Mouse (Mus musculus): Measurements from ENCODE around the gene Twistnb. TPM values are rescaled to one million over a fixed set of nuclear protein-coding genes. Genes with fewer than 3 reads are reported as not detected.

Twistnb gene
- total RNA-seq (2014; rRNA removed) (21.1 and 25.4 TPM in 2 replicates), polyA plus RNA-seq (2015; fragmentation: Nextera tagmentation; extraction: Ambion mirVana) (58.5 and 64.3 TPM in 2 replicates)

GRCm38 (mm10) chr12:33429387-33430160, at the start of gene Twistnb:
Gene Twistnb, plus strand, starts transcription at chr12:33429635.
- peak within 1 kb of the TSS; percentile 92 for H3K9ac ChIP-seq
- ATAC-seq (peak; percentile 95), DNase-seq (peak; percentile 96)
- TF ChIP-seq CTCF (IDR thresholded peaks at IDR 0.05; ENCODE audit: low read depth) = peak; percentile 83
- no peaks in the 10 kb centered on the region for H3K36me3 ChIP-seq (ENCODE audit: insufficient read depth)
- H3K27ac ChIP-seq (ENCODE audit: low read depth, low read length) = peak within 1 kb of the TSS; percentile 73
- H3K4me2 ChIP-seq (ENCODE audit: low read depth) = peak within 1 kb of the TSS; percentile 69
- peak within 1 kb of the TSS; percentile 96 for H3K4me3 ChIP-seq (ENCODE audit: low read depth, low read length)
- 2% methylated on average over 66 of the region's 66 CpGs for WGBS
- no peaks in the 10 kb centered on the region for H3K4me1 ChIP-seq (ENCODE audit: insufficient read depth)
- H3K27me3 ChIP-seq (ENCODE audit: insufficient read depth, low read length) = no peaks in the 10 kb centered on the region
- no peaks in the 10 kb centered on the region for H3K9me3 ChIP-seq (ENCODE audit: low read length)

- DNase-seq = peak; percentile 87
- Histone ChIP-seq H3K4me2 (ENCODE audit: low read depth) (no peak overlapping the region), H3K36me3 (ENCODE audit: insufficient read depth) (no peaks in the 10 kb centered on the region), H3K27me3 (ENCODE audit: insufficient read depth, low read length) (no peaks in the 10 kb centered on the region), H3K4me3 (ENCODE audit: low read depth, low read length) (no peak overlapping the region), H3K9ac (no peak overlapping the region), H3K9me3 (ENCODE audit: low read length) (no peaks in the 10 kb centered on the region), H3K27ac (ENCODE audit: low read depth, low read length) (no peak overlapping the region), H3K4me1 (ENCODE audit: insufficient read depth) (no peaks in the 10 kb centered on the region)
- peak; percentile 92 for TF ChIP-seq CTCF (IDR thresholded peaks at IDR 0.05; ENCODE audit: low read depth)
- ATAC-seq = peak; percentile 90
- 8% methylated on average over 5 of the region's 5 CpGs for WGBS
Measured at GRCm38 (mm10) chr12:33388842-33389241, 40.6 kb upstream of the Twistnb start.

DNA sequence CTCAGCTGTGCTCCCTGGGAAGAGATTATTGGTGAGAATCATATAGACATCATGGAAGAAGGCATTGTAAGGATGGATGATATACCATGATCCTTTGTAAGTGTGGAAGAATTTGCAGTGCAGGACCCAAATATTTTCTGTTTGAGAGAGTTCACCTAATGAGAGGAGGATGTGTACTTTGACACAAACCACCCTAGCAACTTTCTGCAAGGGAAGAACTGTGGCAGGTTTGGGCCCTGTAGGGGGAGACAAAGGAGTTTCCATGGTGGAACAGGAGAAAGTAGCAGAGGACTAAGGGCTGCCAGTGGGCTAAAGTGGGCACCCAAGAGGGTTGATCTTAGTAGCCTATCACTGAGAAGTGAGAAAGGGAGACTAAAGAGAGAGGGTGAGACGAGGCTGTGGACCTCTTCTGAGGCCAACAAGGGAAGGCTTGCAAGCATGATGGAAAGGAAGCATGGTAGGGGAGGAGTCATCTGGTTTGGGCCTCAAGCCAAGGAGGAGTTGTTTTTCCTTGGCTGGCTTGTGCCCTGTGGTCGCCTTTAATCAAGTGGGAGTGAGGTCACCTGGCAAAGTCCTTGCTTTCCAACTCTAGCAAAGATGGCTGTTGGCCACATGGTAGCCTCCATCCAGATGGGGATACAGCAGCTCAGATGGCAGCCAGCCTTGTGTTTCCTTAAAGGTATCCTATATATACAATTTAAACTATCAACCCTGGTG, 38.4 kb upstream of the Twistnb start:
- Histone ChIP-seq H3K27me3 (ENCODE audit: insufficient read depth, low read length) (no peaks in the 10 kb centered on the region), H3K9me3 (ENCODE audit: low read length) (no peaks in the 10 kb centered on the region), H3K4me1 (ENCODE audit: insufficient read depth) (0 out of 2 replicates have a peak, but pooled peaks cover 6% of the 10 kb centered on the region), H3K27ac (ENCODE audit: low read depth, low read length) (no peak overlapping the region), H3K9ac (no peak overlapping the region), H3K4me3 (ENCODE audit: low read depth, low read length) (no peak overlapping the region), H3K36me3 (ENCODE audit: insufficient read depth) (no peaks in the 10 kb centered on the region), H3K4me2 (ENCODE audit: low read depth) (no peak overlapping the region)
- ATAC-seq (no peak), DNase-seq (no peak)
- WGBS = 61% methylated on average over 2 of the region's 2 CpGs
- TF ChIP-seq CTCF (IDR thresholded peaks at IDR 0.05; ENCODE audit: low read depth) = peak; percentile 3; the same call in 1 of the 2 replicates

GRCm38 (mm10) chr12:33394804-33395623, 34.4 kb upstream of the Twistnb start, which contains the start of gene Efcab10:
Gene Efcab10, plus strand, starts transcription at chr12:33394854.
- TF ChIP-seq CTCF (IDR thresholded peaks at IDR 0.05; ENCODE audit: low read depth) = no peak; the same call in 1 of the 2 replicates
- peak within 1 kb of the TSS; percentile 56 for H3K4me2 ChIP-seq (ENCODE audit: low read depth)
- H3K27me3 ChIP-seq (ENCODE audit: insufficient read depth, low read length) = no peaks in the 10 kb centered on the region
- H3K36me3 ChIP-seq (ENCODE audit: insufficient read depth) = no peaks in the 10 kb centered on the region
- no peaks in the 10 kb centered on the region for H3K9me3 ChIP-seq (ENCODE audit: low read length)
- H3K27ac ChIP-seq (ENCODE audit: low read depth, low read length) = peak within 1 kb of the TSS; percentile 71
- H3K9ac ChIP-seq = peak within 1 kb of the TSS; percentile 55
- peak; percentile 77 for DNase-seq
- H3K4me3 ChIP-seq (ENCODE audit: low read depth, low read length) = peak within 1 kb of the TSS; percentile 35
- peak; percentile 91 for ATAC-seq
- WGBS = 7% methylated on average over 24 of the region's 24 CpGs
- 0 out of 2 replicates have a peak, but pooled peaks cover 6% of the 10 kb centered on the region for H3K4me1 ChIP-seq (ENCODE audit: insufficient read depth)

GRCm38 (mm10) chr12:33403265-33403693, 26.2 kb upstream of the Twistnb start:
- H3K4me3 ChIP-seq (ENCODE audit: low read depth, low read length) = no peak overlapping the region
- no peak overlapping the region for H3K4me2 ChIP-seq (ENCODE audit: low read depth)
- H3K36me3 ChIP-seq (ENCODE audit: insufficient read depth) = no peaks in the 10 kb centered on the region
- H3K27ac ChIP-seq (ENCODE audit: low read depth, low read length) = no peak overlapping the region
- H3K9ac ChIP-seq = no peak overlapping the region
- ATAC-seq (no peak), DNase-seq (no peak)
- no peaks in the 10 kb centered on the region for H3K4me1 ChIP-seq (ENCODE audit: insufficient read depth)
- 65% methylated on average over 7 of the region's 7 CpGs for WGBS
- no peaks in the 10 kb centered on the region for H3K9me3 ChIP-seq (ENCODE audit: low read length)
- no peak for TF ChIP-seq CTCF (IDR thresholded peaks at IDR 0.05; ENCODE audit: low read depth)
- H3K27me3 ChIP-seq (ENCODE audit: insufficient read depth, low read length) = no peaks in the 10 kb centered on the region

GRCm38 (mm10) chr12:33404996-33405395, 24.4 kb upstream of the Twistnb start:
- ATAC-seq (peak; percentile 1; the same call in 1 of the 2 replicates), DNase-seq (no peak)
- H3K9me3 ChIP-seq (ENCODE audit: low read length) = no peaks in the 10 kb centered on the region
- no peak overlapping the region for H3K4me3 ChIP-seq (ENCODE audit: low read depth, low read length)
- H3K9ac ChIP-seq = no peak overlapping the region
- H3K4me1 ChIP-seq (ENCODE audit: insufficient read depth) = no peaks in the 10 kb centered on the region
- H3K27me3 ChIP-seq (ENCODE audit: insufficient read depth, low read length) = no peaks in the 10 kb centered on the region
- no peak for TF ChIP-seq CTCF (IDR thresholded peaks at IDR 0.05; ENCODE audit: low read depth)
- 46% methylated on average over 5 of the region's 5 CpGs for WGBS
- no peak overlapping the region for H3K27ac ChIP-seq (ENCODE audit: low read depth, low read length)
- H3K36me3 ChIP-seq (ENCODE audit: insufficient read depth) = no peaks in the 10 kb centered on the region
- H3K4me2 ChIP-seq (ENCODE audit: low read depth) = no peak overlapping the region
